Mouse (Mus musculus): Measurements from ENCODE around the gene Immp2l. TPM values are rescaled to one million over a fixed set of nuclear protein-coding genes. Genes with fewer than 3 reads are reported as not detected.

Gene Immp2l
- polyA plus RNA-seq, 1 experiment from 2014 or later, result 8.1 TPM

DNA sequence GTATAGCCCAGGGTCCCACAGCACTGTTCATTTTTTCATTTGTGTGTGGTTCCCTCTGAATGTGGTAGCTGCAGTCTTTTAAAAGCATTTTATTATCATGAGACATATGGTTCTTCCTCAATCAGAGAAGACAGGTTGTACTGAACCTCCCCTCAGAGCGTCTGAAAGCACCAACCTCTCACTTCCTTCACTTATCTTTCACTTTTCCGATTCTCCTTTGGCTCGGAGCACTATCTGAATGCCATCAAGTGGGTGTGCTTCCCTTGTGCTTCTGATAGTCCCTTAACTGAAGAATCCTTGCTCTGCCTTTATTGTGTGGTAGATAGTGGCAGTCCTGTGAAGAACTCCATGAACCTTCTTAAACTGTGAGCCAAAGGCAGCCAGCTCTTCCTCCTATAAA is 39.4 kb downstream of the Immp2l start:
- no peak overlapping the region for H3K27ac ChIP-seq (replicated peaks; ENCODE audit: low read depth, low read length)
- ATAC-seq (ENCODE audit: insufficient number of reproducible peaks, low FRiP score, low TSS enrichment, low read depth) (no peak), DNase-seq (ENCODE audit: low spot score) (no peak)
- H3K4me3 ChIP-seq (ENCODE audit: low read depth, low read length), result no peak overlapping the region
- no peaks in the 10 kb centered on the region for H3K4me1 ChIP-seq (ENCODE audit: control insufficient read depth, insufficient read depth, low read length)
- H3K9me3 ChIP-seq (ENCODE audit: control insufficient read depth, low read length), result no peaks in the 10 kb centered on the region
- no peak overlapping the region for H3K4me2 ChIP-seq (ENCODE audit: low read depth, severe bottlenecking)
- no peaks in the 10 kb centered on the region for H3K27me3 ChIP-seq (ENCODE audit: control insufficient read depth, insufficient read depth, low read length)
- H3K9ac ChIP-seq (ENCODE audit: low read length), result no peak overlapping the region
- 89% methylated on average over 3 of the region's 3 CpGs for WGBS
- no peaks in the 10 kb centered on the region for H3K36me3 ChIP-seq (ENCODE audit: control insufficient read depth, insufficient read depth, low read length)

- Histone ChIP-seq H3K9me3 (ENCODE audit: control insufficient read depth, low read length) (no peaks in the 10 kb centered on the region), H3K4me3 (ENCODE audit: low read depth, low read length) (no peak overlapping the region), H3K9ac (ENCODE audit: low read length) (no peak overlapping the region), H3K36me3 (ENCODE audit: control insufficient read depth, insufficient read depth, low read length) (no peaks in the 10 kb centered on the region), H3K4me2 (ENCODE audit: low read depth, severe bottlenecking) (no peak overlapping the region), H3K4me1 (ENCODE audit: control insufficient read depth, insufficient read depth, low read length) (no peaks in the 10 kb centered on the region), H3K27me3 (ENCODE audit: control insufficient read depth, insufficient read depth, low read length) (no peaks in the 10 kb centered on the region), H3K27ac (replicated peaks; ENCODE audit: low read depth, low read length) (no peak overlapping the region)
- no peak for DNase-seq (ENCODE audit: low spot score)
- ATAC-seq (ENCODE audit: insufficient number of reproducible peaks, low FRiP score, low TSS enrichment, low read depth), result no peak
- 97% methylated on average over 1 of the region's 1 CpGs for WGBS
These were observed 58.0 kb downstream of the Immp2l start for GRCm38 (mm10) chr12:41081843-41082242.

GRCm38 (mm10) chr12:41084370-41085089 is 60.6 kb downstream of the Immp2l start:
- 76% methylated on average over 2 of the region's 2 CpGs for WGBS
- no peak for ATAC-seq (ENCODE audit: insufficient number of reproducible peaks, low FRiP score, low TSS enrichment, low read depth)

GRCm38 (mm10) chr12:41089931-41090366 is 66.1 kb downstream of the Immp2l start:
- H3K4me1 ChIP-seq (ENCODE audit: control insufficient read depth, insufficient read depth, low read length), result no peaks in the 10 kb centered on the region
- no peak overlapping the region for H3K4me3 ChIP-seq (ENCODE audit: low read depth, low read length)
- no peak for ATAC-seq (ENCODE audit: insufficient number of reproducible peaks, low FRiP score, low TSS enrichment, low read depth)
- no peak overlapping the region for H3K4me2 ChIP-seq (ENCODE audit: low read depth, severe bottlenecking)
- H3K27me3 ChIP-seq (ENCODE audit: control insufficient read depth, insufficient read depth, low read length), result no peaks in the 10 kb centered on the region
- H3K9me3 ChIP-seq (ENCODE audit: control insufficient read depth, low read length), result no peaks in the 10 kb centered on the region
- no peak overlapping the region for H3K9ac ChIP-seq (ENCODE audit: low read length)
- H3K36me3 ChIP-seq (ENCODE audit: control insufficient read depth, insufficient read depth, low read length), result no peaks in the 10 kb centered on the region
- DNase-seq (ENCODE audit: low spot score), result no peak
- no peak overlapping the region for H3K27ac ChIP-seq (replicated peaks; ENCODE audit: low read depth, low read length)
- WGBS, result 90% methylated on average over 5 of the region's 5 CpGs

More at GRCm38 (mm10) chr12:41084370-41085089, 60.6 kb downstream of the Immp2l start:
- Histone ChIP-seq H3K4me2 (ENCODE audit: low read depth, severe bottlenecking) (no peak overlapping the region), H3K36me3 (ENCODE audit: control insufficient read depth, insufficient read depth, low read length) (no peaks in the 10 kb centered on the region), H3K4me1 (ENCODE audit: control insufficient read depth, insufficient read depth, low read length) (no peaks in the 10 kb centered on the region), H3K4me3 (ENCODE audit: low read depth, low read length) (no peak overlapping the region), H3K9me3 (ENCODE audit: control insufficient read depth, low read length) (no peaks in the 10 kb centered on the region), H3K9ac (ENCODE audit: low read length) (no peak overlapping the region), H3K27me3 (ENCODE audit: control insufficient read depth, insufficient read depth, low read length) (no peaks in the 10 kb centered on the region), H3K27ac (replicated peaks; ENCODE audit: low read depth, low read length) (no peak overlapping the region)
- DNase-seq (ENCODE audit: low spot score), result no peak

DNA sequence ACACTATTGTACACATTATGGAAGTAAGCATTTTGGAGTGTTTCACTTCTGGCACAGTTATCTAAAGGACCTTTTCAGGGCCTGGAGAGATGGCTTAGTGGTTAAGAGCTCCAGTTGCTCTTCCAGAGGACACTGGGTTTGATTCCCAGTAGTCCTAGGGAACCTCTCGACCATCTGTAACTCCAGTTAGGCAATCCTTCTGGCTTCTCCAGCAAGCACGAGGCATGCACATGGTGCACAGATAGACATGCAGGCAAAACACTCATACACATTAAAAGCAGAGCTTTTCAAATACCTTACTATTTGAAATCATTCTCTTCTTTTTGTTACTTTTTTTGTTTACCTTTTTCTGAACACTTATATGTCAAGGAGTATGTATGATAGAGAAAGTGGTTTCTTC is 66.9 kb downstream of the Immp2l start:
- Histone ChIP-seq H3K36me3 (ENCODE audit: control insufficient read depth, insufficient read depth, low read length) (no peaks in the 10 kb centered on the region), H3K27me3 (ENCODE audit: control insufficient read depth, insufficient read depth, low read length) (no peaks in the 10 kb centered on the region), H3K4me1 (ENCODE audit: control insufficient read depth, insufficient read depth, low read length) (no peaks in the 10 kb centered on the region), H3K4me2 (ENCODE audit: low read depth, severe bottlenecking) (no peak overlapping the region), H3K9me3 (ENCODE audit: control insufficient read depth, low read length) (no peaks in the 10 kb centered on the region), H3K4me3 (ENCODE audit: low read depth, low read length) (no peak overlapping the region), H3K27ac (replicated peaks; ENCODE audit: low read depth, low read length) (no peak overlapping the region), H3K9ac (ENCODE audit: low read length) (no peak overlapping the region)
- ATAC-seq (ENCODE audit: insufficient number of reproducible peaks, low FRiP score, low TSS enrichment, low read depth), result no peak
- DNase-seq (ENCODE audit: low spot score), result no peak
- WGBS, result 68% methylated on average over 2 of the region's 2 CpGs

GRCm38 (mm10) chr12:41091316-41091715 is 67.4 kb downstream of the Immp2l start:
- DNase-seq (ENCODE audit: low spot score) (no peak), ATAC-seq (ENCODE audit: insufficient number of reproducible peaks, low FRiP score, low TSS enrichment, low read depth) (no peak)
- Histone ChIP-seq H3K4me2 (ENCODE audit: low read depth, severe bottlenecking) (no peak overlapping the region), H3K4me1 (ENCODE audit: control insufficient read depth, insufficient read depth, low read length) (no peaks in the 10 kb centered on the region), H3K27me3 (ENCODE audit: control insufficient read depth, insufficient read depth, low read length) (no peaks in the 10 kb centered on the region), H3K36me3 (ENCODE audit: control insufficient read depth, insufficient read depth, low read length) (no peaks in the 10 kb centered on the region), H3K9me3 (ENCODE audit: control insufficient read depth, low read length) (no peaks in the 10 kb centered on the region), H3K9ac (ENCODE audit: low read length) (no peak overlapping the region), H3K27ac (replicated peaks; ENCODE audit: low read depth, low read length) (no peak overlapping the region), H3K4me3 (ENCODE audit: low read depth, low read length) (no peak overlapping the region)
- 76% methylated on average over 2 of the region's 2 CpGs for WGBS

- DNase-seq (ENCODE audit: low spot score) (no peak), ATAC-seq (ENCODE audit: insufficient number of reproducible peaks, low FRiP score, low TSS enrichment, low read depth) (no peak)
- H3K9me3 ChIP-seq (ENCODE audit: control insufficient read depth, low read length), result no peaks in the 10 kb centered on the region
- no peak overlapping the region for H3K27ac ChIP-seq (replicated peaks; ENCODE audit: low read depth, low read length)
- H3K4me2 ChIP-seq (ENCODE audit: low read depth, severe bottlenecking), result no peak overlapping the region
- WGBS, result 54% methylated on average over 4 of the region's 4 CpGs
- no peak overlapping the region for H3K9ac ChIP-seq (ENCODE audit: low read length)
- H3K27me3 ChIP-seq (ENCODE audit: control insufficient read depth, insufficient read depth, low read length), result no peaks in the 10 kb centered on the region
- no peaks in the 10 kb centered on the region for H3K4me1 ChIP-seq (ENCODE audit: control insufficient read depth, insufficient read depth, low read length)
- no peaks in the 10 kb centered on the region for H3K36me3 ChIP-seq (ENCODE audit: control insufficient read depth, insufficient read depth, low read length)
- no peak overlapping the region for H3K4me3 ChIP-seq (ENCODE audit: low read depth, low read length)
These were observed 72.2 kb downstream of the Immp2l start for GRCm38 (mm10) chr12:41096045-41096444.

GRCm38 (mm10) chr12:41097406-41097805 is 73.5 kb downstream of the Immp2l start:
- ATAC-seq (ENCODE audit: insufficient number of reproducible peaks, low FRiP score, low TSS enrichment, low read depth) (no peak), DNase-seq (ENCODE audit: low spot score) (peak; percentile 46)
- H3K27ac ChIP-seq (replicated peaks; ENCODE audit: low read depth, low read length), result no peak overlapping the region
- no peak overlapping the region for H3K4me3 ChIP-seq (ENCODE audit: low read depth, low read length)
- WGBS, result 48% methylated on average over 5 of the region's 5 CpGs
- no peaks in the 10 kb centered on the region for H3K4me1 ChIP-seq (ENCODE audit: control insufficient read depth, insufficient read depth, low read length)
- no peaks in the 10 kb centered on the region for H3K27me3 ChIP-seq (ENCODE audit: control insufficient read depth, insufficient read depth, low read length)
- no peaks in the 10 kb centered on the region for H3K9me3 ChIP-seq (ENCODE audit: control insufficient read depth, low read length)
- H3K36me3 ChIP-seq (ENCODE audit: control insufficient read depth, insufficient read depth, low read length), result no peaks in the 10 kb centered on the region
- no peak overlapping the region for H3K4me2 ChIP-seq (ENCODE audit: low read depth, severe bottlenecking)
- H3K9ac ChIP-seq (ENCODE audit: low read length), result no peak overlapping the region

DNA sequence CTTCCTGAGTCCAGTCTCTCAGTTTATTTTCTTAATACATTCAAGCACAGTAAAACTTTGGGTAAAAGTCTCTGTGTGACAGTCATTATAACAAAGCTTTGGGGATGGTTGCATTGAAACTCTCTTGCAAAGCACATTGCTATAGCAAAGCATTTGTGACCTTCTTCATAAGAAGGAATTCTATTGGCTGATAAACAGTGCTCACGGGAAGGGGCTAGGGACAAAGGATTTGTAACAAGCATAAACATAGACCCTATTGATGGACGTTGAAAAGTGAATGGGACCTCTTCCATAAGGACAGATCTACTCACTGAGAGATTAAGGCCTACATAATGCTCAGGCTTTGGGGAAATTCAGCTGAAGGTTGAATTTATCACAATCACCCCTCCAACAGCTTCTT is 85.1 kb downstream of the Immp2l start:
- no peak overlapping the region for H3K9ac ChIP-seq (ENCODE audit: low read length)
- H3K36me3 ChIP-seq (ENCODE audit: control insufficient read depth, insufficient read depth, low read length), result no peaks in the 10 kb centered on the region
- H3K4me3 ChIP-seq (ENCODE audit: low read depth, low read length), result no peak overlapping the region
- H3K27ac ChIP-seq (replicated peaks; ENCODE audit: low read depth, low read length), result no peak overlapping the region
- DNase-seq (ENCODE audit: low spot score), result no peak
- WGBS, result 74% methylated on average over 2 of the region's 2 CpGs
- no peaks in the 10 kb centered on the region for H3K27me3 ChIP-seq (ENCODE audit: control insufficient read depth, insufficient read depth, low read length)
- H3K4me2 ChIP-seq (ENCODE audit: low read depth, severe bottlenecking), result no peak overlapping the region
- H3K9me3 ChIP-seq (ENCODE audit: control insufficient read depth, low read length), result no peaks in the 10 kb centered on the region
- H3K4me1 ChIP-seq (ENCODE audit: control insufficient read depth, insufficient read depth, low read length), result no peaks in the 10 kb centered on the region
- ATAC-seq (ENCODE audit: insufficient number of reproducible peaks, low FRiP score, low TSS enrichment, low read depth), result no peak

Data from limb, embryonic 11.5 days (tissue).